Mouse (Mus musculus) embryonic fibroblast, embryonic 13.5 days (primary cell): ENCODE measurements around the gene Slc6a21.
A peak's percentile ranks its signal among the peaks of the same experiment; 100 is the strongest.

Experiments
- CTCF ChIP-seq: IDR thresholded peaks from 2 replicates; pipeline ENCODE4 v1.5.1; 2011; ENCODE audit warnings: mild to moderate bottlenecking, control low read depth, low read length, moderate library complexity, borderline replicate concordance; ENCODE audit not compliant: insufficient read depth
- POLR2A ChIP-seq: IDR thresholded peaks from 2 replicates; pipeline ENCODE4 v1.6.1; 2011; ENCODE audit warnings: low read depth, mild to moderate bottlenecking, control low read depth, low read length, moderate library complexity

- no peak for TF ChIP-seq CTCF
- TF ChIP-seq POLR2A, result peak; percentile 84
Measured at GRCm38 (mm10) chr7:45333431-45333982, 56.2 kb downstream of the Slc6a21 start, which contains the start of gene Trpm4.
